Mouse (Mus musculus): ENCODE data around the gene Gm8439.
"Not testable (repeated sequence)": the region's sequence is repeated elsewhere in the genome, so short reads cannot be mapped to it uniquely, and the experiment has no call there.

Gm8439 gene

GRCm38 (mm10) chr4:120588445-120588844, at the start of gene Gm8439:
Gene Gm8439, plus strand, starts transcription at chr4:120588745.
- no peak for DNase-seq

- no peak for DNase-seq
Observed at GRCm38 (mm10) chr4:120544896-120545295, 43.6 kb upstream of the Gm8439 start.

GRCm38 (mm10) chr4:120556592-120556991, 32.0 kb upstream of the Gm8439 start:
- no peak for DNase-seq

- no peak for DNase-seq
Observed at GRCm38 (mm10) chr4:120565726-120566125, 22.8 kb upstream of the Gm8439 start.

GRCm38 (mm10) chr4:120568005-120568404, 20.5 kb upstream of the Gm8439 start:
- no peak for DNase-seq

GRCm38 (mm10) chr4:120569025-120569424, 19.5 kb upstream of the Gm8439 start:
- no peak for DNase-seq

GRCm38 (mm10) chr4:120569486-120570437, 18.8 kb upstream of the Gm8439 start, which contains the start of gene Ctps:
Gene Ctps, minus strand, starts transcription at chr4:120570276.
- peak; percentile 87 for DNase-seq

- DNase-seq = no peak
Observed at GRCm38 (mm10) chr4:120570438-120571069, 18.0 kb upstream of the Gm8439 start.

GRCm38 (mm10) chr4:120571070-120571464, 17.5 kb upstream of the Gm8439 start:
- no peak for DNase-seq

GRCm38 (mm10) chr4:120571691-120572090, 16.9 kb upstream of the Gm8439 start:
- DNase-seq = no peak

- DNase-seq = no peak
Observed at GRCm38 (mm10) chr4:120580894-120581293, 7.7 kb upstream of the Gm8439 start.

- DNase-seq = no peak
Observed at GRCm38 (mm10) chr4:120581711-120582110, 6.8 kb upstream of the Gm8439 start.

GRCm38 (mm10) chr4:120586986-120587385, 1.6 kb upstream of the Gm8439 start:
- no peak for DNase-seq

- no peak for DNase-seq
Observed at GRCm38 (mm10) chr4:120589070-120589469, 525 bp downstream of the Gm8439 start.

GRCm38 (mm10) chr4:120589815-120590422, 1.4 kb downstream of the Gm8439 start:
- peak; percentile 22 to 42 for DNase-seq

GRCm38 (mm10) chr4:120590973-120591372, 2.4 kb downstream of the Gm8439 start:
- no peak for DNase-seq

- not testable (repeated sequence) for DNase-seq
Observed at GRCm38 (mm10) chr4:120596210-120596609, 7.7 kb downstream of the Gm8439 start.

- DNase-seq = no peak
Observed at GRCm38 (mm10) chr4:120598922-120599321, 10.4 kb downstream of the Gm8439 start.

- DNase-seq = no peak
Observed at GRCm38 (mm10) chr4:120601774-120602173, 13.2 kb downstream of the Gm8439 start.

GRCm38 (mm10) chr4:120602669-120603068, 14.1 kb downstream of the Gm8439 start:
- DNase-seq = no peak

GRCm38 (mm10) chr4:120606941-120607340, 18.4 kb downstream of the Gm8439 start:
- no peak for DNase-seq

GRCm38 (mm10) chr4:120611005-120611404, 22.5 kb downstream of the Gm8439 start:
- DNase-seq = no peak

GRCm38 (mm10) chr4:120612304-120613080, 23.9 kb downstream of the Gm8439 start:
- DNase-seq = no peak
